27 mouse cellular contexts compared by ENCODE assay signal in the genomic region with DNA sequence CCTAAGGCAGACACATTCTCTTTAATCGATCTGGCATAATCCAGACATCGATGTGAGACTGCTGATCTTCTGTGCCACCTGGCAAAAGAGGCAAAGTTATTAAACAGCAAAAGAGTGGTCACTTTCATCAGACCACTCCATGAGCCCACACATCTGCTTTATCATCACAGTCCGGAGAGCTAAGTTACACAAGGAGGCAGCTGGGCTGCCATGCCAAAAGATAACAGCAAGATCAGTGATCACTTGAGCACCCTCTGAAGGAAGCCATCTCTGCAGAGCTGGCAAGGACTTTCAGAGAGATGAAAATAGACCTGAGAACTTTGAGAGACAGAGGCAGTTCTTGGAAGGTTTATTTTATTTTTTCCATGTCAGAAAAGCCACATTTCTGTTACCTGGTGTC. TPM values are rescaled to one million over a fixed set of nuclear protein-coding genes. Genes with fewer than 3 reads are reported as not detected.
A peak's percentile ranks its signal among the peaks of the same experiment; 100 is the strongest.
DNase-seq lines count a peak whose midpoint lies in the region; ATAC-seq and TF ChIP-seq lines count a peak whose summit lies in the region.
"Had no signal": no experiment of that assay in that cellular context is flagged by ENCODE, and none has a peak within 500 bp of the region (broad histone marks: within the 10 kb centered on the region; RNA-seq: fewer than 3 reads in every experiment).

No protein-coding gene starts in this region.

- no peaks in the 10 kb centered on the region for H3K4me1 ChIP-seq in liver, embryonic 11.5 days (replicated peaks; ENCODE audit: control insufficient read depth, insufficient read depth, low read length)
- peaks cover 0 to 2% of the 10 kb centered on the region in 2 experiments; a peak in 1 of 4 replicates for H3K4me1 ChIP-seq in MEL (ENCODE audit: control insufficient read depth in 1 of 2, insufficient read depth in 2 of 2, low read length in 2 of 2)
- H3K4me1 ChIP-seq in forebrain, embryonic 12.5 days: no peaks in the 10 kb centered on the region
- H3K4me1 ChIP-seq in forebrain, embryonic 16.5 days (replicated peaks; ENCODE audit: control insufficient read depth, insufficient read depth, low read length): no peaks in the 10 kb centered on the region

- H3K9ac ChIP-seq in liver, embryonic 11.5 days (ENCODE audit: low read depth, low read length): no peak overlapping the region
- H3K9ac ChIP-seq in MEL (ENCODE audit: control insufficient read depth, low read depth, low read length, poor library complexity, severe bottlenecking): no peak overlapping the region
- H3K9ac ChIP-seq in forebrain, embryonic 12.5 days: no peak overlapping the region
- no peak overlapping the region for H3K9ac ChIP-seq in forebrain, embryonic 16.5 days (replicated peaks; ENCODE audit: low read depth, low read length)

- H3K9me3 ChIP-seq in liver, embryonic 11.5 days (ENCODE audit: control insufficient read depth, low read length): no peaks in the 10 kb centered on the region
- H3K9me3 ChIP-seq in MEL (replicated peaks; ENCODE audit: insufficient read depth, low read length): no peaks in the 10 kb centered on the region
- no peaks in the 10 kb centered on the region for H3K9me3 ChIP-seq in forebrain, embryonic 12.5 days
- H3K9me3 ChIP-seq in forebrain, embryonic 16.5 days (ENCODE audit: control insufficient read depth, low read length): no peaks in the 10 kb centered on the region
- H3K9me3 ChIP-seq: G1E had no signal

- DNase-seq in liver, embryonic 11.5 days (ENCODE audit: low spot score): no peak
- DNase-seq in liver (no peak), MEL (ENCODE audit: low read depth, low spot score) (no peak)
- DNase-seq in neural tube, embryonic 10.5 days (ENCODE audit: extremely low spot score, low spot score): no peak
- DNase-seq: adrenal gland, adult 2 months; adrenal gland, adult 8-10 months; adrenal gland, postnatal 10 days; adrenal gland, postnatal 14 days; adrenal gland, postnatal 25 days; adrenal gland, postnatal 36 days; B cell, adult 2 months; cerebellum, adult 11 months; cerebellum, adult 11-12 months; cerebellum, adult 18-20 months had no signal

- 67% methylated on average over 3 of the region's 3 CpGs for WGBS in liver, embryonic 11.5 days
- 87% methylated on average over 3 of the region's 3 CpGs for WGBS in forebrain, embryonic 12.5 days
- WGBS in forebrain, embryonic 16.5 days: 90% methylated on average over 3 of the region's 3 CpGs

- no peak overlapping the region for H3K27ac ChIP-seq in liver, embryonic 11.5 days (ENCODE audit: low read depth, low read length)
- no peak overlapping the region for H3K27ac ChIP-seq in MEL (ENCODE audit: control insufficient read depth, low read depth, low read length)
- no peak overlapping the region for H3K27ac ChIP-seq in forebrain, embryonic 12.5 days
- H3K27ac ChIP-seq in forebrain, embryonic 16.5 days (ENCODE audit: low read length): no peak overlapping the region

- no peak for TF ChIP-seq CTCF in MEL (IDR thresholded peaks at IDR 0.05 in 2 of 3, conservative IDR thresholded peaks at IDR 0.05 in 1 of 3; ENCODE audit: control insufficient read depth in 1 of 3, insufficient read depth in 1 of 3, low read depth in 2 of 3, low read length in 3 of 3, poor library complexity in 1 of 3, severe bottlenecking in 1 of 3)

- no peaks in the 10 kb centered on the region for H3K79me2 ChIP-seq in MEL (ENCODE audit: control insufficient read depth, insufficient read depth, low read length, poor library complexity)

- no peak for TF ChIP-seq EP300 in MEL (IDR thresholded peaks at IDR 0.05; ENCODE audit: low read depth in 1 of 2, low read length in 2 of 2)

- no peaks in the 10 kb centered on the region for H3K27me3 ChIP-seq in liver, embryonic 11.5 days (replicated peaks; ENCODE audit: control insufficient read depth, insufficient read depth, low read length)
- no peaks in the 10 kb centered on the region for H3K27me3 ChIP-seq in MEL (ENCODE audit: control insufficient read depth in 1 of 2, insufficient read depth in 2 of 2, low read length in 2 of 2)
- no peaks in the 10 kb centered on the region for H3K27me3 ChIP-seq in forebrain, embryonic 12.5 days
- no peaks in the 10 kb centered on the region for H3K27me3 ChIP-seq in forebrain, embryonic 16.5 days (replicated peaks; ENCODE audit: control insufficient read depth, insufficient read depth, low read length)
- H3K27me3 ChIP-seq: CH12.LX, Patski had no signal

- ATAC-seq in liver, embryonic 11.5 days (replicated peaks; ENCODE audit: low FRiP score): peak; percentile 65
- peak; percentile 37; the same call in 1 of the 2 replicates for ATAC-seq in megakaryocyte progenitor cell, adult 5-6 weeks (replicated peaks; ENCODE audit: poor library complexity)
- ATAC-seq in megakaryocyte-erythroid progenitor cell, adult 5-6 weeks (replicated peaks; ENCODE audit: low FRiP score, low TSS enrichment, poor library complexity, severe bottlenecking): peak; percentile 79
- no peak for ATAC-seq in forebrain, embryonic 12.5 days (ENCODE audit: low FRiP score)
- ATAC-seq in forebrain, embryonic 16.5 days: no peak
- ATAC-seq: activated CD4-positive, CD25-positive, alpha-beta regulatory T cell, adult 4 months; CD4-positive, CD25-positive, alpha-beta regulatory T cell, adult 4 months; Patski had no signal

- H3K36me3 ChIP-seq in liver, embryonic 11.5 days (ENCODE audit: control insufficient read depth, insufficient read depth, low read length): 0 out of 2 replicates have a peak, but pooled peaks cover 2% of the 10 kb centered on the region
- H3K36me3 ChIP-seq in MEL (ENCODE audit: control insufficient read depth in 1 of 2, insufficient read depth in 2 of 2, low read length in 2 of 2): peaks cover 2 to 5% of the 10 kb centered on the region in 2 experiments; a peak in 2 of 4 replicates
- 0 out of 2 replicates have a peak, but pooled peaks cover 2% of the 10 kb centered on the region for H3K36me3 ChIP-seq in forebrain, embryonic 12.5 days (replicated peaks)
- H3K36me3 ChIP-seq in forebrain, embryonic 16.5 days (ENCODE audit: control insufficient read depth, insufficient read depth): no peaks in the 10 kb centered on the region

- no peak overlapping the region for H3K4me2 ChIP-seq in liver, embryonic 11.5 days
- H3K4me2 ChIP-seq in forebrain, embryonic 12.5 days: no peak overlapping the region
- H3K4me2 ChIP-seq in forebrain, embryonic 16.5 days (ENCODE audit: low read length): no peak overlapping the region

- no peak for TF ChIP-seq POLR2A in MEL (IDR thresholded peaks at IDR 0.05; ENCODE audit: control insufficient read depth in 1 of 2, insufficient read depth in 1 of 2, low read depth in 1 of 2, low read length in 2 of 2, poor library complexity in 1 of 2)

- H3K4me3 ChIP-seq in liver, embryonic 11.5 days (ENCODE audit: low read depth, low read length): no peak overlapping the region
- H3K4me3 ChIP-seq in MEL (ENCODE audit: control insufficient read depth in 1 of 2, insufficient read depth in 1 of 2, low read depth in 2 of 2, low read length in 2 of 2): no peak overlapping the region
- H3K4me3 ChIP-seq in forebrain, embryonic 12.5 days (replicated peaks): no peak overlapping the region
- no peak overlapping the region for H3K4me3 ChIP-seq in forebrain, embryonic 16.5 days (replicated peaks; ENCODE audit: low read length)

- no peak for TF ChIP-seq RAD21 in MEL (IDR thresholded peaks at IDR 0.05; ENCODE audit: low read depth, low read length)

TF ChIP-seq in MEL, 35 proteins besides CTCF, POLR2A, EP300 and RAD21:
- TF ChIP-seq E2F4 (IDR thresholded peaks at IDR 0.05; ENCODE audit: borderline replicate concordance, low read depth, low read length) (no peak), GATA1 (IDR thresholded peaks at IDR 0.05; ENCODE audit: low read depth, low read length) (0 out of 2 replicates have a peak, but pooled peaks have one; percentile 15), TCF12 (IDR thresholded peaks at IDR 0.05; ENCODE audit: low read depth, low read length) (no peak), NELFE (IDR thresholded peaks at IDR 0.05; ENCODE audit: low read depth, low read length) (no peak), MYC (IDR thresholded peaks at IDR 0.05; ENCODE audit: low read depth, low read length) (no peak)

RNA-seq across cellular contexts. Expression of a gene that starts 7.1 kb away (rescaled TPM):
- not detected in 2 replicates for polyA plus RNA-seq in liver, embryonic 11.5 days (2014; fragmentation: Nextera tagmentation; extraction: Ambion mirVana)
- total RNA-seq in MEL (2012; rRNA removed): not detected in 2 replicates
- polyA plus RNA-seq in MEL (2012; ENCODE audit: insufficient read depth in 1 of 2, insufficient read length in 2 of 2, low read depth in 1 of 2, low replicate concordance in 2 of 2, missing spikeins in 1 of 2): not detected
- total RNA-seq in megakaryocyte progenitor cell, adult 5-6 weeks (2015): not detected in 2 replicates
- not detected in 2 replicates for total RNA-seq in megakaryocyte progenitor cell, adult 5-6 weeks (2017)
- not detected in 2 replicates for total RNA-seq in megakaryocyte-erythroid progenitor cell, adult 5-6 weeks (2014; fragmentation: Nextera tagmentation)
- total RNA-seq in megakaryocyte-erythroid progenitor cell, adult 5-6 weeks (2017): not detected in 2 replicates
- not detected in 2 replicates for polyA plus RNA-seq in forebrain, embryonic 12.5 days (2016; fragmentation: Nextera tagmentation; extraction: Ambion mirVana)
- not detected in 2 replicates for polyA plus RNA-seq in forebrain, embryonic 16.5 days (2015; fragmentation: Nextera tagmentation; extraction: Ambion mirVana)
- total RNA-seq: adrenal gland, adult 18-20 months; adrenal gland, adult 2 months; adrenal gland, adult 8-10 months; adrenal gland, postnatal 10 days; adrenal gland, postnatal 14 days; adrenal gland, postnatal 25 days; adrenal gland, postnatal 36 days; adrenal gland, postnatal 4 days; CH12.LX; G1E had no signal
- polyA plus RNA-seq: activated CD4-positive, CD25-positive, alpha-beta regulatory T cell, adult 4 months; adrenal gland, adult 2 months; brain, embryonic 14.5 days; C2C12; CD4-positive, CD25-positive, alpha-beta regulatory T cell, adult 4 months; G1E; Patski had no signal

Comparison
In these comparisons a context has a peak if more than half of its experiments do, and no peak if none do; other contexts are left out.
1. ATAC-seq: peak in liver, embryonic 11.5 days (single experiment), megakaryocyte progenitor cell, adult 5-6 weeks (single experiment) and megakaryocyte-erythroid progenitor cell, adult 5-6 weeks (single experiment); none in forebrain, embryonic 12.5 days (single experiment) and forebrain, embryonic 16.5 days (single experiment).